Mouse (Mus musculus) thymus, postnatal 4 days (tissue): ENCODE results near the gene Exd1.
"Not testable (repeated sequence)": the region's sequence is repeated elsewhere in the genome, so short reads cannot be mapped to it uniquely, and the experiment has no call there.

Source experiments
- DNase-seq: peaks from one replicate; pipeline ENCODE4 v3.0.0; 2021

The Exd1 gene

DNA sequence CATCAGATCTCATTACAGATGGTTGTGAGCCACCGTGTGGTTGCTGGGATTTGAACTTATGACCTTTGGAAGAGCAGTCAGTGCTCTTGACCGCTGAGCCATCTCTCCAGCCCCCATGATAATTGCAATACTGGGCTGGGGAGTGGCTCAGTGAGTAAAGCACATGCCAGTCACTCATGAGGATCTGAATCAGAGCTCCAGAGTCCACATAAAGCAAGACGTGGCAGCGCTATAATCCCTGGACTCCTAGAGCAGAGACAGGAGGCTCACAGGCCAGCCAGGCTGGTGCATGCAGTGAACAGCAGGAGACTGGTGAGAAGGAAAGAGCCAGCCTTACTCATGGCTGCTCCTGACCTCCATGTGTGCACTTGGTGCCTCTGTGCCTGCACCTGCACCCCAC lies 22.0 kb downstream of the Exd1 start:
- no peak for DNase-seq

DNA sequence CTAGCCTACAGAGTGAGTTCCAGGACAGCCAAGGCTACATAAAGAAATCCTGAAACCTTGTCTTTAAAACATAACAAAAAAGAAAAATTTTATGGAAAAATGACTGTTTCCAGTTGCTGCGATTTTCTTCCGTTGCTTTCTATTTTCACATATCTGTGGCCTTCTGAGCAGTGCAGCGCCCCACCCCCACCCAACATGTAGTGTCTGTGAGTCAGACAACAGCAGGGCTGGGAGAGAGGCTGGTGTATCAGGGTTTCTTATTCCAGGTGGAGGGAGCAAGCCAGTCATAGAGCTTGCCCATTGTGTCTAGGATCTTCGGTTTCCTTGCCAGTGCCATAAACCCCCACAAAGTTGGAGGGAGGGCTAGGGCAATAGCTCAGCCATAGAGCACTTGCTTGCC lies 23.6 kb downstream of the Exd1 start:
- no peak for DNase-seq

DNA sequence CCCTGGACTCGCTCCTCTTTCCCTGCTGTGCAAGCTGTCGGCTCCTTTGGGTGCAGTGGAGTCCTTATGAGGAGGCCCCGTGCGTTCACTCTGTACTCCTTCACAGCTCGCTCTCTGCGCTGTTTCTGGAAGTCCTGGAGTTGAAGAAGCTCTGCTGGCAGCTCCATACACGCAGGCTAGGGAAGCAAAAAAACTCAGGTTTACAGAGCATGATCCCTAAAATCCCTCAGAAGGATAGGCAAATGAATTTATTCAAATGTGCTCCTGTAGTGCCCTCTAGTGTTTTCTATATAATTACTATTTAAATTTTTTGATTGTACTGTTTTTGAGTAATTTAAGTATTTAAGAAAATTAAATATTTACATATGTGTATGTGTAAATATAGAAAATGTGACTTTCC lies 26.9 kb downstream of the Exd1 start:
- DNase-seq, result no peak

DNA sequence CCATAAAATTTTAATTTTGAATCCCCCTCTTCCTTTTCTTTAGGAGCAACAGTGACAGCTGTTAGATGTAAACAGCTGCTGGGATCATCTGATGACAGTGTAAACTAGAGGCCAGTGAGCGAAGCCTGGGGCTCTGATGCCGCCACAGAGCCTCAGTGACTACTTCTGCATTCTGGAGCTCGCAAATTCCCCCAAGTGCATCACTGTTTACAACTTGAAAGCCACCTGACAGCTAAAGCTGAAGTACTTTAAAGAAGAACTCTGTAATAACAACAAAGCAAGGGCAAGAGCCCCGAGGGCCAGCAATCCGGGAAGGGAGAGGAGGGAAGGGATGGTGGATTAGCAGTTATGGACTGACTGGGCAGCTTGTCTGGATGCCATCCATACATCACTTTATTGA lies 30.6 kb downstream of the Exd1 start:
- DNase-seq, result no peak

DNA sequence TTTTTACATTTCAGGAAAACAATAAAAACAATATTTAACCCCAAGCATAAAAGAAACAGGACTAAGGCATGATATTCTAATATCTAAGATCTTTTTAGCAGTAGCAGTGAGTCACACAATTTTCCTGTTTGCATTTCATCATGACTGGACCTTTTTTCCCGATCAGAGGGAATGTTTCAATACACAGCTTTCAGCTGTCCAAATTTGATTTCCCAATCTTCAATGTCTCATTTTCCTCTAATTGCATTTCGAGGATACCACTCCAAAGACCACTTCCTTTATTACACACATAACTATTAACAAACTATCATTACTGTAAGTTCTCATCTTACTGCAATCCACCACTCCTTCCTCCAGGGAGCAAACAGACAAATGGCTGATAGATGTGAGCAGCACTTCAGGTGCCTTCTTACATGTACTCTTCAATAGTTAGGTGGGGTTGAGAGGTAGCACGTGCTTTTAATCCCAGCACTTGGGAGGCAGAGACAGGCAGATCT lies 33.4 kb downstream of the Exd1 start:
- no peak for DNase-seq

DNA sequence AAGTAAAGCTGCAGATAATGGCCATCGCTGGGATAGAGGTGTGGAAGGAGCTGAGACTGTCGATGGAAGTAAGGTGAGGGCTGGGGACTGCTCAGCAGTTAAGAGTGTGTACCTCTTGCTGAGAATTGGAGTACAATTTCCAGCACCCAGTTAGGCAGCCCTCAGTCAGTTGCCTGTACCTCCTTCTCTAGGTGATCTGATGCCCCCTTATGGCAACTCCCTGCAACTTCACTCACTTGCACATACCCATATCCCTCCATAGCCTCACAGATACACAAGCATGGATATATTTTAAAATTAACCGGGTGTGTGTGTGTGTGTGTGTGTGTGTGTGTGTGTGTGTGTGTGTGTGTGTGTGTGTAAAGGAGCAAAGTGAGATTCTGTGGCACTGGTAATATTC lies 35.1 kb downstream of the Exd1 start:
- DNase-seq, result peak; percentile 41

DNA sequence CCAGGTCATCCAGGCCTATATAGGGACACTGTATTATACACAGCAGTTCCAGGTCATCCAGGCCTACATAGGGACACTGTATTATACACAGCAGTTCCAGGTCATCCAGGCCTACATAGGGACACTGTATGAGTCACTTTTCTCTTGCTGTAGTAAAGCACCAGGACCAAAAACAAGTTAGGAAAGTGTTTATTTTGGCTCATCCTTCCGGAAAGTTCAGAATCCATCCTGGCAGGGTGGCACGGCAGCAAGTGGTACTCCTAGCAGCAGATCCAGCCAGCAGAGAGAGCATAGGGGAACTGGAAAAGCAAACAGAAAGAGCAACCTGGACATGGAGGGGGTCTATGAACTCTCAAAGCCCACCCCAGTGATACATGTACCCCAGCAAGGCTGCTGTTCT lies 36.6 kb downstream of the Exd1 start:
- DNase-seq, result no peak

DNA sequence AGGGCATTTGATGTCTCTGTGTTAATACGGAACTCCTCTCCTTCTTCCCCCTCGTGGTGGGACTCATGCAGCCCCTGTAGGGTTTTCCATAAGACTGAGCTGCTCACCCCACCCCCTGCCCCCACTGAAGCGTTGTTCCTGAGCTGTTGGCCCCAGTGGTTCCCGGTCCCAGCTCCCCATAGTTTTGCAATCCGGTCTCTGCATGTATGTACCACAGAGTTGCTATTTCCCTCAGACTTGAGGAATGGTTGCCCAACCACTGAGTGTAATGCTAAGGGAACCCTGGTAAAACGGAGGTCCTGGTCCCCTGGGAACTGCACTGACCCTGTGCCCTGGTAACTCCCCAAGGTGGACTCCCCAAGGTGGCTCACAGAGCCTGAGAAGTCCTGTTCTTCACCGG lies 38.9 kb downstream of the Exd1 start:
- DNase-seq, result not testable (repeated sequence)

DNA sequence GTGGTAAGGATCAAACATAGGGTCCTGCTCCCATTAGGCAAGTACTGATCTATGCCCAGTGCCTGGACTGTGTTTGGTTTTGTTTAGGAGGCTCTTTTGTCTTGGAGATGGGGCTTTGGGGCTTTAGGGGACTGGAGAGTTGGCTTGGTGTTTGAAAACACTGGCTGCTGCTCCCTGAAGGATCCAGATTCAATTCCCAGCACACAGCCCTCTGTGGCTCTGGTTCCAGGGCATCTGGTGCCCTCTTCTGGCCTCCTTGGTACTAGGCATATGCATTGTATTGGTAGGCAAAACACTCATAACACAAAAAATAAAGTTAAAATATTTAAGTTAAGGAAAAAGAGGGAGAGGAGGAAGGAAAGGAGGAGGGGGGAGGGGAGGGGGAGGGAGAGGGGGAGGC lies 40.3 kb downstream of the Exd1 start:
- DNase-seq, result peak; percentile 33

DNA sequence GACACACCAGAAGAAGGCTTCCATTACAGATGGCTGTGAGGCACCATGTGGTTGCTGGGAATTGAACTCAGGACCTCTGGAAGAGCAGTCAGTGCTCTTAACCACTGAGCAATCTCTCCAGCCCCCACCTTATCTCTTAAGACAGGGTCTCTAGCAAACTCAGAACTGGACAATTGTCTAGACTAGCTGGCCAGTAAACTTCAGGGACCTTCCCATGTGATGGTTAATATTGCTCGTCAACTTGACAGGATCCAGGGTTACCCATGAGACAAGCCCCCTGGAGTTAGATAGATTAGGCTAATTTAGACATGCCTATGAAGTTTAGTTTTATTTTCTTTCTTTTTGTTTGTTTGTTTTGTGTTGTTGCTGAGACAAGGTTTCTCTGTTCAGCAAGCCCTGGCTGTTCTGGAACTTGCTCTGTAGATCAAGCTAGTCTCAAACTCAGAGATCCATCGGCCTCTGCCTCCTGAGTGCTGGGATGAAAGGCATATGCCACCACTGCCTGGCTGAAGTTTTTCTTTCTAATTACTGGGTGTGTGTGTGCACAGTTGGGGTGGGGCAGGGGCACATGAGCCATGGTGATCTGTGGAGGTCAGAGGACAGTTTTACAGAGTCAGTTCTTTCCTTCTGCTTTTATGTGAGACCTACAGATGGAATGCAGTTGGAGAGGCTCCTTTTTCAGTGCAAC lies 46.3 kb downstream of the Exd1 start:
- DNase-seq, result no peak

DNA sequence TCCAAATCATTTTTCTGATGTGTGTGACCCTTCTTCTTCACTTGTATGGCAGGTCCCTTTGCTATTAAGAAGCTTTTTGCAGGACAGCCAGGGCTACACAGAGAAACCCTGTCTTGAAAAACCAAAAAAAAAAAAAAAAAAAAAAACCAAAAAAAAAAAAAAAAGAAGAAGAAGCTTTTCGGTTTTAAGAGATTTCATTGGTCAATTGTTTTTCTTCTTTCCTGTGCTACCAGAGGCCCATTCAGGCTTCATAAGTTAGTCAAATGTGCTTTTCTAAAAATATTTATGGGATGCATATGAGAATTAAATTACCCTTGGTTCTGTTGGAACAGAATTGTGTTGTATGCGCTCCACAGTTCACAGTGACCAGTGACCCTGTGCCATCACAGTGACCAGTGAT lies 48.6 kb downstream of the Exd1 start:
- DNase-seq, result no peak

DNA sequence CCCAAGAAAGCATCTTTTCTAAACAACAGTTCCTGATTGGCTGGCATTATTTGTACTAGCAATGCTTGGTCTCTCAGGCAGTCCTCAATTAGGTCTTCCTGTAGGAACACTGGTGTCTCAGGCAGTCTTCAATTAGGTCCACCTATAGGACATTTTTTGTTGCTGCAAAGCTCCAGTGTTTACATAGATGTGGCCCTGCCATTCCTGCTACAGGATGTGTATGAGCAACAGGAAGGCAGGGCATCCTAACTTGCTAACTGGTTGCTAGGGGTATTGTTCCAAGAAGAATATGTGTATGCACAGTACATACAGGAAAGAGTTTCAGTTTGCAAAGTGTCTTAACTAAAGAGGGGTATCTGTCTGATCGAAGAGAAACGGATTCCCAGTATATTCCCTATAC lies 51.3 kb downstream of the Exd1 start:
- DNase-seq, result no peak

DNA sequence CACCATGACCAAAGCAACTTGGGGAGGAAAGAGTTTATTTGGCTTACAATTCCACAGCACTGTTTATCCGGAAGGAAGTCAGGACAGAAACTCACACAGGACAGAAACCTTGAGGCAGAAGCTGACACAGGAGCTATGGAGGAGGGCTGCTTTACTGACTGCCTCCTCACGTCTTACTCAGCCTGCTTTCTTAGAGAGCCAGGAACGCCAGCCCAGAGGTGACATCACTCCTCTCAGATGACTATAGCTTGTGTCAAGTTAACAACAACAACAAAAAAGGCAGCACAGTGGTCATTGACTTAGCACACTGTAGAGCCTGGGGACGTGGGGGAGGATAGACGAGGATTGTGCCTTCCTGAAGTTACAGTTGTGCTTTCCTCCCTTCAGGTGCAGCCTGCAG lies 55.5 kb downstream of the Exd1 start:
- no peak for DNase-seq

DNA sequence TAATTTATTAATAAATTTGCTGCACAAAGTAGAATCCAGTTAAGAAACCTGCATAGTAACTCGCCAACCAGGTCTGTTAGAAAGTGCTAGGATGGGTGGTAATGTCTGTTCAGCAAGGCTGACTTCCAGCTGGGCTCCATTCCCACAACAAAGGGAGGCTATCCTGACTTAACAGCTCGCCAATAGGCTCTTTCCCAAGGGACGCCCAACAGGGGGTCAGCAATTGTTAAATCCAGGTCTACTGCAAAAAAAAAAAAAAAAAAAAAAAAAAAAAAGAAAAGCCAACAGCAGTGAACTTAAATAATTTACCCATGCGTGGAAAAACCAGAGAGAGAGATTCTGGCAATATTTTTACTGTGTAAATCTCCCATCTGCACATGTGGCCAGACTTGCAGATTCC lies 60.9 kb downstream of the Exd1 start:
- DNase-seq, result no peak

DNA sequence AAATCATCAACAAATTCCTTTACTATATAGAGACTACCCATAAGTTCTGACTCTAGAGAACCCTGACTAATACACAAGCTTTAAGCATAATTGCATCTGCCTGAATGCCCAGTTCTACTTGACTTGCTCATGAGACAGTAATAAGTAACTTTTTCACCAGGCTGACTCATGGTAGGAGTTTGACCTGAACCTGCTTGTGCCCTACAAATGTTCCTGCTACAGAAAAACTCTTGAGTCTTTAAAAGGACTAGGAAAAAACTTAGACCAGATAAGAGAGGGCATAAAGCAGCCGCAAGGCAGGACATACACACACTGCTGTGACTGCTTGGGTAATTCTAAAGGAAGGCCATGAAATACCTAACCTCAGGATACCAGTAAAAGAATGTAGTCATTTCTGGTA lies 65.1 kb downstream of the Exd1 start:
- no peak for DNase-seq

DNA sequence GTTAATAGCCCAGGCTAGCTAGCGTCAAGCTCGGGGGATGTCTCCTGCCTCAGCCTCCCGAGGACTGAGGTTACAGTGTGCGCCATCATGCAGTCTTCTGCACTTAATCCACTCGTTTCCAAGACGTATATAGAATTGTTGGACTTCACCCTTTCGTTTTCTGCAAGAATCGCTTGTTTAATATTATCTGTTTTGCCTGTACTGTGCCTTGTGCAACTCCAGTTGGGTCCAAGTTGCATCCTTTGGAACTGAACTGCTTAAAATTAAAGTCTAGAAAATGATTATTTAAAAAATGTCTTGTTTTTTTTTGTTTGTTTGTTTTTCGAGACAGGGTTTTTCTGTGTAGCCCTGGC lies 69.1 kb downstream of the Exd1 start:
- DNase-seq, result no peak

DNA sequence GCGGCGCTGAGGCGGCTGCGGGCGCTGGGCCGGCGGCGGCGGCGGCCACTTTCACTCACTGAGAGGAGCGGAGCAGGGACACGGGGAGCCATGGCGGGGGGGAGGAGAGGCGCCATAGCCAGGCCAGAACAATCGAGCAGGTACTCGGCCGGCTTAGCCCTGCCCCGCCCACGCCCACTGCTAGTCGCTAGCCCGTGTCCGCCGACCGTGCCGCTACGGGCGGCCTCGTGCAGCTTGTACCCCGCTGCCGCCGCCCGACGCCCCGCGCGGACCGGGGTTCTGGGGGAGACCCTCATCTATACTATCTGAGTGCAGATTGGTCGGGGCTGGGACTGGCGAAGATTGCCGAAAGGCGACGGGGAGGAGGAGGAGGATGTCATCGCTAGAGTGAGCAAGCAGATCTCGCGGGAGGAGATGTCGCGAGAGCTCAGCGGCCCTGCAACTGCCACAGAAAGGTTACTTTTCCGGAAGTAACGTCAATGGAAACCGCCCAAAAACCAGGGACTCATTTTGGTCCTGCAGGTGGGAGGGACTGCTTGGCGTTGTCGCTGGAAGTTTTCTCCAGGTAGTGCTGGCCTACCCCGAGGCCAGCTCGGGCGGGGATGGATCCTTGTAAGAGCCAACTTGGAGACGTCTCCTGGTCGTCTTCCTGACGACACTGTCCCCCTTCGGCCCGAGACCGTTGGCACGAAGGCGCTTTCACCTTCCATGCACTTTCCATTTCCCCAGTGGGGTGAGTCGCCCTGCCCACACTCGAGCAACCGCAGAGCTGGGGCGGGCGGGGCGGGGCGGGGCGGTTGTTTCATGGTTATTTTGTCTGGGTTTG lies 69.6 kb downstream of the Exd1 start, which contains the start of gene Ino80:
TSS of gene Ino80 (minus strand) at position 117 of the 826 bp plus-strand sequence.
- DNase-seq, result peak; percentile 99

DNA sequence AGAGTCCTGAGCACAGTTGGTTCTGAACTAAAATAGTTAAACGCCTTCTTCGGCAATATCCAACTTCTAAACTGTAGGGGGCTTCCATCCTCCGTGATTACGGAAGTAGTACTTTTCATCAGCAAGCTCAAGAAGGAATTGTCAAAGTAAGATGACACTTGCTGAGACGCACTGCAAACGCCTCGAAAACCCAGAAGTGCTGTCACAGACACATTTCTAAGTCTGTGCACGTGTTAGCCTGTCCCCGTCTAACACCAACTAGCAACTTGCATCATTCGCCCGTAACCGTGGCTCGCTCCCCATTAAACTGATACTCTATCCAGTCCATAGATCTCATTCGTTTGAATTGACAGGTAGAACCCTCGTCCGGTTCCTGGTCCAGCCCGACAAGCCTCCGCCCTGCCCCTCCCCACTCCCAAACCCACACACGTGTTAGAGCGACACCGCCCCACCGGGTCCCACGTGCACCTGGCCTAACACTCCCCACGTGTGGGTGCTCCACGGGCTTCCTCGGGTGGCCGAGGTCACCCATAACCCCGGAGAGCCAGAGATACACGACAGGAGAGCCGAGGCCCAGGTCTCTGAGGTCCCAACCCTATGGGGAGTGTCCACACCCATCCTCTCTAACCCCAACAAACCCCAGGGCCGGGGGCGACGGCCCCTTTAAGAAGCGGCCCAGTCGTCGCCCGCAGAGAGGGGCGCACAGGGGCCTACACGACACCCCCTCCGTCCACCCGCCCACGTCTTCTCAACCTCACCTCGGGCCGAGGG lies 70.6 kb downstream of the Exd1 start:
- peak; percentile 72 for DNase-seq

DNA sequence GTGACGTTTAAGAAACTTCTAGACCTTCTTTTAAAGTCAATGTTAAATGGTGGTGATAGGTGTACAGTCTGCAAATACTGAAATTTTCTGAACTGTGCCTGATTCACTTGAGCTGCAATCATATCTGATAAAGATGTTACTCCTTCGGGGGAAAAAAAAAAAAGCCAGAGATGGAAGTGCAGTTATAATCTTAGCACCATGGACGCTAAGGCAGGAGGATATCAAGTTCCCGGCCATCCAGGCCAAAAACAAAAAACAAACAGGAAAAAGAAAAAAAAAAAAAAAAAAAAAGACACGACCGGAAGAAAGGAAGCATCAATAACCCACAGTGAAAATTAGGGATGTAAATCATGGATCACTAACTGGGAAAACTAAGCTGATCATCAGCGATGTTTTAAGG lies 71.3 kb downstream of the Exd1 start:
- no peak for DNase-seq
